Mouse (Mus musculus) gonadal fat pad, adult 2 months (tissue): ENCODE measurements around the gene Map1b. TPM values are rescaled to one million over a fixed set of nuclear protein-coding genes. Genes with fewer than 3 reads are reported as not detected.

ENCODE experiments used
- DNase-seq: peaks from one replicate; pipeline ENCODE4 v3.0.0-alpha.2; 2012; ENCODE audit warnings: low read depth
- polyA plus RNA-seq: library from polyadenylated mRNA; depleted of rRNA; stranded (reverse); fragments of >200 nt; gene quantifications from 2 replicates; pipeline ENCODE4 v1.2.3, GENCODE M21; 2012

Gene Map1b
- polyA plus RNA-seq, 1 experiment = 9.1 TPM

GRCm38 (mm10) chr13:99528456-99528855, 12.1 kb upstream of the Map1b start:
- DNase-seq = no peak

- DNase-seq = no peak
Measured at GRCm38 (mm10) chr13:99527936-99528335, 11.6 kb upstream of the Map1b start.

GRCm38 (mm10) chr13:99525491-99525890, 9.2 kb upstream of the Map1b start:
- DNase-seq = no peak

- no peak for DNase-seq
Measured at GRCm38 (mm10) chr13:99517836-99518235, 1.5 kb upstream of the Map1b start.

GRCm38 (mm10) chr13:99515736-99516447, 448 bp downstream of the Map1b start:
- no peak for DNase-seq

GRCm38 (mm10) chr13:99514917-99515591, 1.3 kb downstream of the Map1b start:
- no peak for DNase-seq

- DNase-seq = no peak
Measured at GRCm38 (mm10) chr13:99513990-99514389, 2.4 kb downstream of the Map1b start.

- no peak for DNase-seq
Measured at GRCm38 (mm10) chr13:99513138-99513537, 3.2 kb downstream of the Map1b start.

- DNase-seq = no peak
Measured at GRCm38 (mm10) chr13:99509896-99510295, 6.4 kb downstream of the Map1b start.

GRCm38 (mm10) chr13:99506580-99506962, 9.8 kb downstream of the Map1b start:
- no peak for DNase-seq

GRCm38 (mm10) chr13:99505826-99506579, 10.3 kb downstream of the Map1b start:
- DNase-seq = no peak

- DNase-seq = no peak
Measured at GRCm38 (mm10) chr13:99503370-99503979, 12.9 kb downstream of the Map1b start.

GRCm38 (mm10) chr13:99502911-99503310, 13.4 kb downstream of the Map1b start:
- no peak for DNase-seq

GRCm38 (mm10) chr13:99502126-99502744, 14.1 kb downstream of the Map1b start:
- DNase-seq = no peak

- no peak for DNase-seq
Measured at GRCm38 (mm10) chr13:99501393-99501792, 14.9 kb downstream of the Map1b start.

- no peak for DNase-seq
Measured at GRCm38 (mm10) chr13:99500609-99501008, 15.7 kb downstream of the Map1b start.

GRCm38 (mm10) chr13:99499764-99500163, 16.6 kb downstream of the Map1b start:
- DNase-seq = no peak

- no peak for DNase-seq
Measured at GRCm38 (mm10) chr13:99496106-99496505, 20.2 kb downstream of the Map1b start.

- DNase-seq = no peak
Measured at GRCm38 (mm10) chr13:99494416-99494815, 21.9 kb downstream of the Map1b start.

GRCm38 (mm10) chr13:99493304-99493904, 22.9 kb downstream of the Map1b start:
- DNase-seq = no peak

- DNase-seq = no peak
Measured at GRCm38 (mm10) chr13:99492619-99493303, 23.6 kb downstream of the Map1b start.
